Mouse (Mus musculus): ENCODE measurements around the gene Nos1ap. TPM values are rescaled to one million over a fixed set of nuclear protein-coding genes. Genes with fewer than 3 reads are reported as not detected.
A peak's percentile ranks its signal among the peaks of the same experiment; 100 is the strongest.

Gene Nos1ap
- polyA plus RNA-seq, 1 experiment, result 20.0 TPM

DNA sequence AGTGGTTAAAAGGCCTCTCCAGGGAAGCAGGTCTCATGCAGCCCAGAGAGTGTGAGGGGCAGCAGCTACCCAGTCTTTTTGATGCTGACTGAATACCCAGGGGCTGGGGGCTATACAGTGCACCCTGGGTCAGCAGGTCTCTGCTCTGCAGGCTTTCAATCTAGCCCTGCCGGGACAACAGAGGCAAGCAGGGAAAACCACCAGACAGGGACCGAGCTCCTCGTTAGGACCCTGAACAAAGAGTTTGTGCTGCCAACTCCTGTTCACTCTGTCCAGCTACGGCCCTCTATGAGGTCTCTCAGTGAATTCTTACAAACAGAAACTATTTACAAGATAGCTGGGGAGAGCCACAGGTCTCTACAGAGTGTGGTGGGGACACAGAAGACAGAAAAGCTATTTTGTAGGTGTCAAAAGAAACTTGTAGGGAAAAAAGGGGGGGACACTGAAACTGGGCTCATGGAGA lies 86.4 kb downstream of the Nos1ap start:
- WGBS, result 82% methylated on average over 4 of the region's 4 CpGs
- no peak for DNase-seq
- no peak for TF ChIP-seq POLR2A (IDR thresholded peaks at IDR 0.05; ENCODE audit: low read depth, low read length)
- no peak for TF ChIP-seq CTCF (conservative IDR thresholded peaks at IDR 0.05; ENCODE audit: insufficient read depth, insufficient read length, low read depth, low read length)

DNA sequence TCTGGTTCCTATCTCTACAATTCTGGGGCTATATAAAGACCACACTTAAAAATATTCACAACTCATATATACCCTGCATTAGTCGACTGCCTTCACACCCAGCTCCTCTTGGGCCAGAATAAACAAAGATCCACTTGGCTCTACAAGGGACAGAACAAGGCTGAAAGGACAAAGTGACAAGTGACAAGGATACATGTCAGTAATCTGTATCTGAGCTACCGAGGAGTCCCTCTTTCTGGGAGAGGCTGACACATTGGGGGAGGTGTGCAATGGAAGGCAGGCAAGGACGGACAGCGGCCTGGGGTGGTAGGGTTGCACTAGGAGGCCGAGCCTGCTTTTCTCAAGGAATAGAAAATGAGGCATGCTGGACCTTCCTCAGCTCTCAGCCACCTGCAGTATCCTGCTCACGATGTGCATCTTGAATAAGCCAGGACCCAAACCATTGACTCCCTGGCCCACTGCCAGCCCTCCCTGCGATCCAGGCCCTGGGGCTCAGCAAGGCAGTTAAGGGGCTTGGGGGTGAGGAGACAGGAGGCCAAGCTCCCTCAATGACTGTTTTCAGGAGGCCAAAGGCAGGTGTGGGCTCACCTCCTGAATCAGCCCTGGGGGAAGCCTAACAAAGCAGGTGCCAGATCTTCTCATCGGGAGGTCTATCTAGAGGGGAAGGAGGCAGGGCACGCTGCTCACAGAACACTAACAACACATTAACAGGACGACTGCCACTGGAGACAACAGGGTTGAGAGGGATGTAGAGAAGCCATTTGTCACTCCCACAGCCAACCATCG lies 87.0 kb downstream of the Nos1ap start:
- H3K27ac ChIP-seq (ENCODE audit: insufficient read depth, low read depth, low read length), result no peak overlapping the region
- WGBS, result 47% methylated on average over 11 of the region's 11 CpGs

More for the DNA sequence above, 86.4 kb downstream of the Nos1ap start:
- Histone ChIP-seq H3K4me1 (ENCODE audit: control insufficient read depth, insufficient read depth, low read length) (peaks cover 11% of the 10 kb centered on the region; the same call in 1 of the 2 replicates), H3K36me3 (ENCODE audit: control insufficient read depth, insufficient read depth, low read length) (no peaks in the 10 kb centered on the region), H3K27ac (ENCODE audit: insufficient read depth, low read depth, low read length) (no peak overlapping the region), H3K4me3 (ENCODE audit: insufficient read depth, low read depth, low read length) (no peak overlapping the region), H3K27me3 (replicated peaks; ENCODE audit: control insufficient read depth, insufficient read depth, low read length) (no peaks in the 10 kb centered on the region)

DNA sequence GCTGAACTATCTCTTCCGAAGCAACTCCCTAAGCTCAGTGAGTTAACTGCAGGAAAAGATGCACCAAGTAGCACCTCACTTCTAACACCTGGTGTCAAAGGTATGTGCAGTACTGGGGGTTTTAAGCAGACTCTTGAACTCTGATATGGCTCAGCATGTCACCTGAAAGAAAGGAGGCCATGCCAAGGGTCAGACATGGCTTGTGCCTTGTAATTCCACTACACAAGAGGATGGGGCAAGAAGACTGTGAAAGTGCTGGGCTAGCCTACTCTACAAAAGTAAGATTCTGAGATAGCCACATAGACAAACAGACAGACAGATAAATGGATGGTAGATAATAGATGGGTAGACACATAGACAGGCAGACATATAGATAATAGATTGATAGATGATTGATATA lies 87.7 kb downstream of the Nos1ap start:
- H3K27ac ChIP-seq (ENCODE audit: insufficient read depth, low read depth, low read length), result no peak overlapping the region
- WGBS, result 96% methylated on average over 1 of the region's 1 CpGs
- H3K4me1 ChIP-seq (ENCODE audit: control insufficient read depth, insufficient read depth, low read length), result peaks cover 11% of the 10 kb centered on the region; the same call in 1 of the 2 replicates
- TF ChIP-seq CTCF (conservative IDR thresholded peaks at IDR 0.05; ENCODE audit: insufficient read depth, insufficient read length, low read depth, low read length) (no peak), POLR2A (IDR thresholded peaks at IDR 0.05; ENCODE audit: low read depth, low read length) (no peak)
- no peak for DNase-seq
- no peaks in the 10 kb centered on the region for H3K36me3 ChIP-seq (ENCODE audit: control insufficient read depth, insufficient read depth, low read length)
- no peaks in the 10 kb centered on the region for H3K27me3 ChIP-seq (replicated peaks; ENCODE audit: control insufficient read depth, insufficient read depth, low read length)
- no peak overlapping the region for H3K4me3 ChIP-seq (ENCODE audit: insufficient read depth, low read depth, low read length)

More for the DNA sequence above, 87.0 kb downstream of the Nos1ap start:
- no peaks in the 10 kb centered on the region for H3K36me3 ChIP-seq (ENCODE audit: control insufficient read depth, insufficient read depth, low read length)
- no peak for DNase-seq
- H3K27me3 ChIP-seq (replicated peaks; ENCODE audit: control insufficient read depth, insufficient read depth, low read length), result no peaks in the 10 kb centered on the region
- TF ChIP-seq POLR2A (IDR thresholded peaks at IDR 0.05; ENCODE audit: low read depth, low read length) (no peak), CTCF (conservative IDR thresholded peaks at IDR 0.05; ENCODE audit: insufficient read depth, insufficient read length, low read depth, low read length) (no peak)
- H3K4me1 ChIP-seq (ENCODE audit: control insufficient read depth, insufficient read depth, low read length), result peaks cover 11% of the 10 kb centered on the region; the same call in 1 of the 2 replicates
- H3K4me3 ChIP-seq (ENCODE audit: insufficient read depth, low read depth, low read length), result no peak overlapping the region

DNA sequence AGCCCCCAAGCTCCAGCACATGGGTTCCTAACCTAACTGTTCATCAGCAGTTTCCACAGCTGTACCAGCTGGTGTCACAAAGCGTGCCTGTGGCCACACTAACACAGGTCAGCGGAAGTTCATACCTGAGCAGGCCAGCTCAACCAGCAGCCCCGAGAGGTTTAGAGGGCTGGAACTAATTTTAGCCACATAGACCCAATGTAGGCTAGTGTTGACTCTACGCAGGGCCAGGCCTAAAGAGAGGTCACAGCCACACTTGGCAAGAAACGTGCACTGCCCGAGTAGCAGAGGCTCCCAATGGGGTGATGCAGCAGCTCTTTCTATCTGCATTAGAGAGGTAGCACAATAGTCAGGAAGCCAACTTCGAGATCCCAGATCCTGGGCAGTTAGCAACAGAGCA lies 88.1 kb downstream of the Nos1ap start:
- Histone ChIP-seq H3K36me3 (ENCODE audit: control insufficient read depth, insufficient read depth, low read length) (no peaks in the 10 kb centered on the region), H3K4me1 (ENCODE audit: control insufficient read depth, insufficient read depth, low read length) (peaks cover 11% of the 10 kb centered on the region; the same call in 1 of the 2 replicates), H3K4me3 (ENCODE audit: insufficient read depth, low read depth, low read length) (no peak overlapping the region), H3K27me3 (replicated peaks; ENCODE audit: control insufficient read depth, insufficient read depth, low read length) (no peaks in the 10 kb centered on the region), H3K27ac (ENCODE audit: insufficient read depth, low read depth, low read length) (no peak overlapping the region)
- TF ChIP-seq CTCF (conservative IDR thresholded peaks at IDR 0.05; ENCODE audit: insufficient read depth, insufficient read length, low read depth, low read length), result no peak
- TF ChIP-seq POLR2A (IDR thresholded peaks at IDR 0.05; ENCODE audit: low read depth, low read length), result no peak
- no peak for DNase-seq
- WGBS, result 68% methylated on average over 7 of the region's 7 CpGs

DNA sequence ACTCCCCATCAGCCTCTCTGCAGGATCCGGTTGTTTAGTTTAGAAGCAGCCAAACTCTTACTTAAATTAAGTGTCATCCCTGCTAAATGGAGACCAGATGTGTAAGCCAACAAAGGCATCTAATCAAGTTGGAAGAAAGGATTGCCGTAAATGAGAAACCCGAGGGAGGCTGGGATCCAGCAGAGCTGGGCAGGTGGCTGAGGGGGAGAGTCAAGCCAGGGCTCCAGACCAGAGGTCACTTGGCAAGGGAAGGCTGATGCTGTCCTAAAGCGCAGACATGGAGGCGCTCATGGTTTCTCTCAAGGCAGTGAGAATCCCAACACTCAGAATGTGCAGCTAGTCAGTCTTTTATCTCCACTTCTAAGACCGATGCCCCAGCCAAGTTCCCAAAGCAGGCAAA lies 89.8 kb downstream of the Nos1ap start:
- Histone ChIP-seq H3K4me3 (ENCODE audit: insufficient read depth, low read depth, low read length) (no peak overlapping the region), H3K36me3 (ENCODE audit: control insufficient read depth, insufficient read depth, low read length) (no peaks in the 10 kb centered on the region), H3K4me1 (ENCODE audit: control insufficient read depth, insufficient read depth, low read length) (peaks cover 11% of the 10 kb centered on the region; the same call in 1 of the 2 replicates), H3K27ac (ENCODE audit: insufficient read depth, low read depth, low read length) (no peak overlapping the region), H3K27me3 (replicated peaks; ENCODE audit: control insufficient read depth, insufficient read depth, low read length) (no peaks in the 10 kb centered on the region)
- peak; percentile 86 for DNase-seq
- TF ChIP-seq CTCF (conservative IDR thresholded peaks at IDR 0.05; ENCODE audit: insufficient read depth, insufficient read length, low read depth, low read length) (no peak), POLR2A (IDR thresholded peaks at IDR 0.05; ENCODE audit: low read depth, low read length) (no peak)
- 48% methylated on average over 6 of the region's 6 CpGs for WGBS

DNA sequence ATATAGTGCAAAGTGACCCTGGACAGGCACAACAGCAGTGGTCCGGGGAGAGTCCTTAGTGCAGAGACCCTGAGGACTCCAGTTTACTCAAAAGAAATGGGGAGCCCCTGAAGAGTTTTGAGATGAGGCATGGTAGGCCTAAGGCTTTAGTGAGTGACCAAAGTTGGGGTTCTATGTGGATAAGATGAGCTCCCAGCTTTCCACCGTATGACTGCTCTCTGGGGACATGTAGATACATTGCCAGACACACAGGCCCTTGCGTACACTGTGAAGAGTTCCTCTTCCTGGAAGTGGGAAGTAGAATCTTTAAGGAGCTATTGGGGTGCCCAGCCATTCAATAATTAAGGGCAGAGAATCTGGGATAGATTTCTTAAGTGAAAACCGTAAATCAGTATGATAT lies 90.2 kb downstream of the Nos1ap start:
- Histone ChIP-seq H3K4me1 (ENCODE audit: control insufficient read depth, insufficient read depth, low read length) (peaks cover 11% of the 10 kb centered on the region; the same call in 1 of the 2 replicates), H3K36me3 (ENCODE audit: control insufficient read depth, insufficient read depth, low read length) (no peaks in the 10 kb centered on the region), H3K27me3 (replicated peaks; ENCODE audit: control insufficient read depth, insufficient read depth, low read length) (no peaks in the 10 kb centered on the region), H3K27ac (ENCODE audit: insufficient read depth, low read depth, low read length) (no peak overlapping the region), H3K4me3 (ENCODE audit: insufficient read depth, low read depth, low read length) (no peak overlapping the region)
- WGBS, result 80% methylated on average over 4 of the region's 4 CpGs
- no peak for DNase-seq
- TF ChIP-seq POLR2A (IDR thresholded peaks at IDR 0.05; ENCODE audit: low read depth, low read length) (no peak), CTCF (conservative IDR thresholded peaks at IDR 0.05; ENCODE audit: insufficient read depth, insufficient read length, low read depth, low read length) (no peak)

DNA sequence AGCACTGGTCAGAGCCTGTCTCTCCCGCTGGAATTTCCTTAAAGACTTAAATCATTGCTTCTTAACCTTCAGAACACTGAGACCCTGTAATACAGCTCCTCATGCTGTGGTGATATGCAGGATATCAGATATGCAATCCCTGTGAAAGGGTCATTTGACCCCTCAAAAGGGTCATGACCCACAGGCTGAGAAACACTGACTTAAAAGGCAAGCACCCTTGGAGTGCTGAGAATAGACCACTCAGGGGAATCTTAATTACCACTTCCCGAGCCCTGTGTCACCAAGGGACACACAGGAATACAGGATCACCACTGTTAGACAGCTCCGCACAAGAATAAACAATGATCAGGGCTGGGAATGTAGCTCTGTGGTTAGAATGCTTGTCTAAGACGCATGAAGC lies 91.0 kb downstream of the Nos1ap start:
- no peaks in the 10 kb centered on the region for H3K27me3 ChIP-seq (replicated peaks; ENCODE audit: control insufficient read depth, insufficient read depth, low read length)
- no peak overlapping the region for H3K27ac ChIP-seq (ENCODE audit: insufficient read depth, low read depth, low read length)
- no peaks in the 10 kb centered on the region for H3K36me3 ChIP-seq (ENCODE audit: control insufficient read depth, insufficient read depth, low read length)
- peaks cover 11% of the 10 kb centered on the region; the same call in 1 of the 2 replicates for H3K4me1 ChIP-seq (ENCODE audit: control insufficient read depth, insufficient read depth, low read length)
- no peak overlapping the region for H3K4me3 ChIP-seq (ENCODE audit: insufficient read depth, low read depth, low read length)
- TF ChIP-seq POLR2A (IDR thresholded peaks at IDR 0.05; ENCODE audit: low read depth, low read length) (no peak), CTCF (conservative IDR thresholded peaks at IDR 0.05; ENCODE audit: insufficient read depth, insufficient read length, low read depth, low read length) (no peak)
- DNase-seq, result no peak
- WGBS, result 81% methylated on average over 4 of the region's 4 CpGs
